Mouse (Mus musculus): Measurements from ENCODE around the gene Lrrc3. TPM values are rescaled to one million over a fixed set of nuclear protein-coding genes. Genes with fewer than 3 reads are reported as not detected.
"Not testable (repeated sequence)": the region's sequence is repeated elsewhere in the genome, so short reads cannot be mapped to it uniquely, and the experiment has no call there.

Lrrc3 gene
- 0.31 TPM in 1 of 2 replicates, not detected in the other for total RNA-seq (2017)

DNA sequence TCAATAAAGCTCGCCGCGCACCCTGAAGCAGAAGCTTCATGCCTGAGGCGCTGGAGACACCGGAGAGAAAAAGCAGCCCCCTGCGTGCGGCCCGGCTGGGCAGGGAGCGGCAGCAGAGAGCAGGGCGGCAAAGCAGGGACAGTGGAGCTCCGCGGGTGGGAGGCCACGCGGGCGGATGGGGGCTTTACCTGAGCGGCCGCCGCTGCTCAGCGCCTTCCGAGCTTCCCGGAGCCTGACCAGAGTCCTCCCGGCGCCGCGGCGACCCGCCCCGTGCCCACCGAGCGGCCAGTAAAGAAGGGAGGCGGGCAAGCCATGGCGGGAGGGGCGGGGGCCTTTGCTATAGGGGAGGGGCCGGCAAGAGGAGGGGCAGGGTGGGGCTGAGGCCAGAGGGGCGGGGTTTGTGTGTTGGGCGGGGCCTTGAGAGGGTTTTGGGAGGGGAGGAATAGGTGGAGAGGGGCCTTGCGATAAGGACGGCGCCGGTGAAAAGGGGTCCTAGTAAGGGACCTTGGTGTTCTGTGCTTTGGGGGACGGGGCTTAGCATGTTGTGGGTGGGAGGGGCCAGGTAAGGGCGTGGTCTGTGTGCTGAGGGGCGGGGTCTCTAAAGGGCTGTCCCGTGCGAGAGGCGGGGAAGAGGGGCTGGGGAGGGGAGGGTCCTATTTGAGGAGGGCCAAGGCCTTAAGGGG lies at the start of gene Lrrc3:
TSS of gene Lrrc3 (minus strand) at position 326 of the 683 bp plus-strand sequence.
- peak; percentile 42 to 51 for ATAC-seq (replicated peaks in 1 of 2; ENCODE audit: insufficient read depth in 1 of 2, low FRiP score in 2 of 2, low TSS enrichment in 1 of 2, low read depth in 1 of 2, poor library complexity in 2 of 2, severe bottlenecking in 2 of 2)

- not testable (repeated sequence) for ATAC-seq (replicated peaks in 1 of 2; ENCODE audit: insufficient read depth in 1 of 2, low FRiP score in 2 of 2, low TSS enrichment in 1 of 2, low read depth in 1 of 2, poor library complexity in 2 of 2, severe bottlenecking in 2 of 2)
These were observed 48.1 kb upstream of the Lrrc3 start for GRCm38 (mm10) chr10:77950468-77950867.

GRCm38 (mm10) chr10:77939685-77940084 lies 37.3 kb upstream of the Lrrc3 start:
- no peak for ATAC-seq (replicated peaks in 1 of 2; ENCODE audit: insufficient read depth in 1 of 2, low FRiP score in 2 of 2, low TSS enrichment in 1 of 2, low read depth in 1 of 2, poor library complexity in 2 of 2, severe bottlenecking in 2 of 2)

- ATAC-seq (replicated peaks in 1 of 2; ENCODE audit: insufficient read depth in 1 of 2, low FRiP score in 2 of 2, low TSS enrichment in 1 of 2, low read depth in 1 of 2, poor library complexity in 2 of 2, severe bottlenecking in 2 of 2), result no peak
These were observed 25.0 kb upstream of the Lrrc3 start for GRCm38 (mm10) chr10:77927375-77927774.

DNA sequence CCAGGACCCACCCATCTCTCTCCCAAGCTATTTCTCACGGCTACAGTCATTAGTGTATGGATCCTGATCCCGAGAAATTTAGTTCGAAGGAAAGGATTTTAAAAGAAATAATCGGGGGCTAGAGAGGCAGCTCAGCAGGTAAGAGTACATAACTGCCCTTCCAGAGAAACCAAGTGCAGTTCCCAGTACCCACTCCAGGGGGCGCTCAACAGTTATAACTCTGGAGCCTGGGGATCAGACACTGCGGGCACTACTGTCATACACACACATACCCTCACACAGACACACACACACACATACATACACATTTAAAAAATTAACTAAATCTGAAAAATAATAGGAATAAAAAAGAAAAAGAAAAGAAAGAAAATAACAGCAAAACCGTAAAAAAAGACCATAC lies 23.8 kb upstream of the Lrrc3 start:
- ATAC-seq (replicated peaks in 1 of 2; ENCODE audit: insufficient read depth in 1 of 2, low FRiP score in 2 of 2, low TSS enrichment in 1 of 2, low read depth in 1 of 2, poor library complexity in 2 of 2, severe bottlenecking in 2 of 2), result peak in 1 of 2 experiments; percentile 65; a peak in 2 of 4 replicates

GRCm38 (mm10) chr10:77922681-77923080 lies 20.3 kb upstream of the Lrrc3 start:
- ATAC-seq (replicated peaks in 1 of 2; ENCODE audit: insufficient read depth in 1 of 2, low FRiP score in 2 of 2, low TSS enrichment in 1 of 2, low read depth in 1 of 2, poor library complexity in 2 of 2, severe bottlenecking in 2 of 2), result no peak

DNA sequence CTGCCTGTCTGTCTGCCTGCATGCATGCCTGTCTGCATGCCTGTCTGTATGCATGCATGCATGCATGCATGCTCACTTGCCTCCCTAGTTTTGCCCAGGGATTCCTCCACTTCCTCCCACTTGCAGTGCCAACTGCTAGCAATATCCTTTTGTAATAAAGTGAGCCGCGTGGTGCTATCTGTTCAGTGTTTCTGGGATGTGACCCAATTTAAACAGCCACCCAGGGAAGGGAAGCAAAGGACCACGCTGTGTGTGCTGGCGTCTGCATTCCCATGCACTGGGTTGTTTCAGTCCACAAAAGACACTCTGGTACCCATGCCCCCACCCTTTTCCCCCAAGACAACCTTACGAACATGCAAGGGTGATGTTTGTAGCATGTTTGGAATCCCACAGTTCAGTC lies 18.7 kb upstream of the Lrrc3 start:
- no peak for ATAC-seq (replicated peaks in 1 of 2; ENCODE audit: insufficient read depth in 1 of 2, low FRiP score in 2 of 2, low TSS enrichment in 1 of 2, low read depth in 1 of 2, poor library complexity in 2 of 2, severe bottlenecking in 2 of 2)

DNA sequence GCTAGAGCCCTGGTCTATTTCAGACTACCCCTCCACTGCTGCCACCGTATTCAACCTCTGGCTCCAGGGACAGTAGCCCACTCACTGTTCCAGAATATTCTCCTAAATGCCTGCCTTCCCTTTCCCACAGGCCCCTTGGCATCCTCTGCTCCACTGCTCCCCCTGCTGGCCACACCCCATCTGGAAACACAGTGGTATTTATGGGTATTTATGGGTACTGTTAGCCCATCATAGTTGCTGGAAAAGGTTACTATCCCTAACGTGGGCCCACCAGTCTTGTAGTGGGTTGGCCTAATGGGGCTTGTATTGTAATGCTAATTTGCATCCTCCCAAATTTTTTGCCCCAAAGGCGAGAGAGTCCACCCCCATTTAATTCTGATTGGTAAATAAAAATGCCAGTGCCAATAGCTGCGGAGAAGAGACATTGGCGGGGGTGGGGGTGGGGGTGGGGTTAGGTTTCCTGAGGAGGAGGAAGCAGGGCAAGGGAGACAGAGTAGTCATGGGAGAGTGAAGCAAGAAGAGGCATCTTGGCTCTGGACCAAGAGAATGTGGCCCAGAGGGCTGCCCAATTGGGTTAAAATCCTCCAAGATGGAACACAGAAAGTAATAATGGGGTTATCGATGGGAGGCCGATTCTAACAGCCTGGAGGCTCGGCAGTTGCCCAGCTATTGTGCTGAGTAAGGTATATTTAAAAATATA lies 14.4 kb upstream of the Lrrc3 start:
- ATAC-seq (replicated peaks in 1 of 2; ENCODE audit: insufficient read depth in 1 of 2, low FRiP score in 2 of 2, low TSS enrichment in 1 of 2, low read depth in 1 of 2, poor library complexity in 2 of 2, severe bottlenecking in 2 of 2), result peak in 1 of 2 experiments; percentile 55; a peak in 1 of 4 replicates

GRCm38 (mm10) chr10:77913292-77913691 lies 11.0 kb upstream of the Lrrc3 start:
- ATAC-seq (replicated peaks in 1 of 2; ENCODE audit: insufficient read depth in 1 of 2, low FRiP score in 2 of 2, low TSS enrichment in 1 of 2, low read depth in 1 of 2, poor library complexity in 2 of 2, severe bottlenecking in 2 of 2), result no peak

- ATAC-seq (replicated peaks in 1 of 2; ENCODE audit: insufficient read depth in 1 of 2, low FRiP score in 2 of 2, low TSS enrichment in 1 of 2, low read depth in 1 of 2, poor library complexity in 2 of 2, severe bottlenecking in 2 of 2), result no peak
These were observed 10.3 kb upstream of the Lrrc3 start for GRCm38 (mm10) chr10:77912605-77913004.

DNA sequence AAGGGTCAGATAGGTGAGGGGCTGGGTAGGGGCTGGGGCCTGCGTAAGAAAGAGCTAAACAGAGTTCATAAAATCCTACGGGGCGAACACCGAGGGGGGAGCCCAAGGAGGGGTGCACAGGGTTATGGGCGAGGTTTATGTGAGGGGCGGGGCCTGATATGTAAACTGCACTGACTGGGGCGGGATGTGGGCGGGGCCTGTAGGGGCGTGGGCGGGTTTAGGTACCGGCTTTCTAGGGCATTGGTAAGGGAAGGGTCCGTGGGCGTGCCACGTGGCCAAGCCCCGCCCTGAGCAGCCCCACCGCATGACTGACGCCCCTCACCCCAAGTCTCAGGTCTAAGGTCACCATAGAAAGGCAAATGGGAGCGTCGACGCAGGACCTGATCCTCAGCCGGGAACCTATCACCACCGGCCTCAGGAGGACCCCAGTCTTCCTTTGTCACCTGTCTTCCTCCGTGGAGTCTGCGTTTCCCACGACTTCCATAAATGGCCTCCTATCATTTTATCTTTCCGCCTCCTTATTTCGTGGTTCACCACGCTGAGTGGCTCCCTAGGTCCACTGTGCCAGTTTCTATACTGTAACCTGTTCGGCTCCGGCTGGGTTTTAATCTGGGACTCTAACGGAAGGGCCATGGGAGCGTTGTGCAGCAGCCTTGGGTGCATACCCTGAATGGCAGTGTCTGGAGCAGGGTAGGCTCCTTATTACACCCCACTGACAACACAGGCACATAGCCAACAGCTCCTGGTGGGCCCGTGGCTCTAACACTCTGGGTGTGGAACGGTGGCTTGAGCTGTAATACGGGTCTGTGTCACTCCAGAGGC lies 769 bp upstream of the Lrrc3 start:
- ATAC-seq (replicated peaks in 1 of 2; ENCODE audit: insufficient read depth in 1 of 2, low FRiP score in 2 of 2, low TSS enrichment in 1 of 2, low read depth in 1 of 2, poor library complexity in 2 of 2, severe bottlenecking in 2 of 2), result peak in 1 of 2 experiments; percentile 33; a peak in 1 of 4 replicates

DNA sequence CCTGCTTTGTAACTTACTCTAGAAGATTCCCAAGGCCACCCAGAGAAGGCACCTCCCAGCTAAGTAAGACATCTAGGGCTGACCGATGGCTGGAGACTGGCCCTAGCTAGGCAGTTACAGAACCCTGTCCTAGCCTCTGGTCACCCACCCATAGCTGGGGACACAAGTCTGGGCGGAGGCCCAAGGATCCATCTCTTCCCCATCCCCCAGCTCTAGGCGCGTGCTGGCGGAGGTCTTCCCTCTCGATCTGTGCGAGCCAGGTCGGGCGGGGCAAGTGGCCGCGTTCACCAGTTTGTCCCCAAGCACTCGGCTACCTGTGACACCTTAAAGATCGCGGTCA lies 495 bp downstream of the Lrrc3 start:
- 0 out of 4 replicates have a peak, but pooled peaks of 1 of the 2 experiments have one; percentile 7 for ATAC-seq (replicated peaks in 1 of 2; ENCODE audit: insufficient read depth in 1 of 2, low FRiP score in 2 of 2, low TSS enrichment in 1 of 2, low read depth in 1 of 2, poor library complexity in 2 of 2, severe bottlenecking in 2 of 2)

GRCm38 (mm10) chr10:77900903-77901818 lies 1.2 kb downstream of the Lrrc3 start:
- ATAC-seq (replicated peaks in 1 of 2; ENCODE audit: insufficient read depth in 1 of 2, low FRiP score in 2 of 2, low TSS enrichment in 1 of 2, low read depth in 1 of 2, poor library complexity in 2 of 2, severe bottlenecking in 2 of 2), result no peak

DNA sequence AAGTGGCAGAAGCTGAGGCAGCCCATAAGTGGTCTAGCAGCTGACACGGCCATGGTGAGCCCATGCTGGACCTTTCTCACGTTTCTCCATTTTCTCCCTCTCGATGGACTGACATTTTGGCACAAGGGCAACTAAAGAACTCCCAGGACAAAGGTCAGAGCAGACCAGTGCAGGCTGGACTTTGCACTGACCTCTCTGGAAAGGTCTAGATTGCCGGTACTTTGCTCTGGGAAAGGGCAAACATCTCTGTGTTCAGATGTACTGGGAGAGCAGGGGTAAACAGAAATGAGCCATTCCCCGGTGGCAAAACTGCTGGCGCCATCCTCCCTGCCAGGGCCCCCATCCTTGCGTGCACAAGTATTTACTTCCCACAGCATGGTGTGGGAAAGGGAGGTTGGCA lies 2.2 kb downstream of the Lrrc3 start:
- ATAC-seq (replicated peaks in 1 of 2; ENCODE audit: insufficient read depth in 1 of 2, low FRiP score in 2 of 2, low TSS enrichment in 1 of 2, low read depth in 1 of 2, poor library complexity in 2 of 2, severe bottlenecking in 2 of 2), result no peak

DNA sequence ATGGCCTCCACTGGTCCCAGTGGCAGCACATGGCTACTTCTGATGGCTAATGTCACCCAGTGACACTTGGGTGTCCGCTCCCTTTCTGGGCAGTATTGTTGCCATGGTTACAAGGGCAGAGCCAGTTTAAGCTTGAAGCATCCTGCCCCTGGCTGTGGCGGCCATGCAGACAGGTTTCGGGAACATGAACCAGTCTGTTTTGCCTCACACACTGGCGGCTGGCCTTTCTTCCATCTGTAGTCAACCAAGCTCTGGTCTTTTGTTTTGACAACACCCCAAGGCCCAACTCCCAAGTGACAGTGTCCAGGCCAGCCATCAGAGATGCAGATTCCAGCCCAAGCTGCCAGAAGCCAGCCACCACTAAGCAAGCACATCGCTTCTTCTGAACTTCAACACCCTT lies 6.8 kb downstream of the Lrrc3 start:
- ATAC-seq (replicated peaks in 1 of 2; ENCODE audit: insufficient read depth in 1 of 2, low FRiP score in 2 of 2, low TSS enrichment in 1 of 2, low read depth in 1 of 2, poor library complexity in 2 of 2, severe bottlenecking in 2 of 2), result no peak

GRCm38 (mm10) chr10:77890987-77891565 lies 11.3 kb downstream of the Lrrc3 start:
- ATAC-seq (replicated peaks in 1 of 2; ENCODE audit: insufficient read depth in 1 of 2, low FRiP score in 2 of 2, low TSS enrichment in 1 of 2, low read depth in 1 of 2, poor library complexity in 2 of 2, severe bottlenecking in 2 of 2), result 0 out of 4 replicates have a peak, but pooled peaks of 1 of the 2 experiments have one; percentile 14

Measured in hematopoietic stem cell, adult 5-6 weeks (primary cell).